Mouse (Mus musculus): ENCODE measurements at regions not wholly inside any gene's neighbourhood (a gene's known extent, or its start where the extent isn't known, plus 50 kb on each side); places are given as distances from the start of the nearest gene placed in this dataset.

DNA sequence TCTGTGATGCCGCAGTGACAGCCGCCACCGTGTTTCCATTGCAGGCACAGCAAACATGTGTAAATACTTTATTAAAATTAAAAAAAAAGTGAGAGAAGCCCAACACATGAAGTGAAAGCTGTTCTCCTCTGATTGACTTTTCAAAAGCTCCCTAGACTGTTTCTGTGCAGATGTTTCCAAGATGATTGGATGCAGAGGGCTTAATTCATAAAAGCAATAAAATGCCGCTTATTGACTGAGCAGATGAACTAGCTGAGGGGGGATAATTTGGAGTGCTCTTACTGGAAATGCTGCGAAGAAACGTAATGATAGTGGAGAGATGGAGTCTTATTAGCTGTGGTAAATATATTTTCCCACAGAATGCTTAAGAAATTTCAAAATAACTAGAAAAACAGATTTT is 170.4 kb downstream of the Rnf144a start:
- in situ Hi-C loops (cut with MboI, MseI): no loop called here

DNA sequence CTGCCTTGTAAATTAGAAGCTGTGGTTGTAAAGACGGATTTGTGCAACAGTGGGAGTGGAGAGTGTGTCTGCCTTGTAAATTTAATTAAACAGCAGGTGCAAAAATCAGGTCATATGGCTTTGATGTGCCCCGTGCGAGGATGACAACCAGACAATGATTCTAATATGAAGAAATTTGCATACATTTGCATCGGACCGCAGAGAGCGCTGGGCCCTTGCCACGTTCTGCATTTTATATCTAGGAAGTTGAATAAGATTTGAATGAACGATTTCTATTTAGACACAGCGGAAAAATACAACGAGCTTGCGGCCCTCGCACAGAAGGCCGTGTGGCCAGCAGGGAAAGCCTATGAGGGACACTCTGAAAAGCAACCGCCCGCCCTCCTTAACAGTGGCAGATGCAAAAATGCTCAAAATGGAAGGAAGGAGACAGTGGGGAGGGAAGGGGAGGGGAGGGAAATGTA is 187.5 kb downstream of the Rnf144a start:
- in situ Hi-C loops (cut with MboI, MseI): no loop called here

DNA sequence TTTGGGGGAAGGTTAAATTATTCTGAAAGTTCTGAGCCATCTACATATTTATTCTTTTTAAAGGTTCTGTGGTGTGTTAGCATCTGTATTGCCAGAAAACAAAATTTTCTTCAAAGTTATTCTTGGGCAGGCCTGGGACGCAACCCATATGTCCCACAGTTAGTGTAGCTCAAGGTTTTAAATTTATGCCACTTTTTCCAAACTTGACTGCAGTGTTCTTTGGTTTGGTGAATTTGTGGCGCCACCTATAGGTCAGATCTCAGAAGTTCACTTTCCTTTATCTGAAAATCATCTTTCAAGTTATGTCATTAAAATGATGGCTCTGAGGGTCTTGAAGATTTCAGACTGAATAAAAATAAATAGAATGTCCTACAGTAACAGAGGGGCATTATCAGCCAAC is 188.7 kb downstream of the Rnf144a start:
- in situ Hi-C loops (cut with MboI, MseI): no loop called here

DNA sequence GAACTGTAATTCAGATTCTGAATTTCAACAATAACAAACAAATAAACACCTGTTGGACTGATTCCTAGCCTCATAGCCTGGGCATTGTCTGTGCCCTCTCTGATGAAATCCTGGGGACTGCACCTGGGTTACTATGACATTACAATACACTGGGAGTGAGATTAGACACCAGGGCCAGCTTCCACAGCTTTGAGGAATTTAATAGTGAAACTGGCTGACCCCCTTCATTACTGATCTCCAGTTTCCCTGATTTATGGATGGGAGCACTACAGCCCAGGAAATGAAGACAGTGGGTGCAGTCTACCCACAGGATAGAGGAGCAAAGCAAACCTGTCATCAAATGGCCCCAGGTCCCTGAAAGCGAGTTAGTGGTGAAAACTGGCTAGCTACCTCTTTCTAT is 202.6 kb downstream of the Rnf144a start:
- in situ Hi-C loops (cut with MboI, MseI): no loop called here

DNA sequence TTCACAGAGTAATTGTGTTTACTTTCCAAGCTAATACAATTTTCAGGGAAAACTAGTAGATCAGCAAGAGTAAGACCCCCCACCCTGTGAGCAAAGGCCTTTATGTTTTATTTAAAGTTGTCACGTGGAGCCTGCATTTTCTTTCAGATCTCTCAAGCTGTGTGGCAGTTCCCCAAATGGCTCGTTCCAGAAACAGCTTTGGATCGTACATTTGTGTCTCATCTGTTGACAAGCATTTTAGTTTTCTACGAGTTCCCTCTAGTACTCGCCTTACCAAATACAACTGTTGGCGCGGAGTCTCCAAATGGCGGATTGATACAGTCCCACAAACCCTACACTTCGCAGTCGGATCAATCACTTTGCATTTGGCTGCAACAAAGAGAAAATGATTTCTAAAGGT is 203.6 kb downstream of the Rnf144a start:
- in situ Hi-C loops (cut with MboI, MseI): no loop called here

DNA sequence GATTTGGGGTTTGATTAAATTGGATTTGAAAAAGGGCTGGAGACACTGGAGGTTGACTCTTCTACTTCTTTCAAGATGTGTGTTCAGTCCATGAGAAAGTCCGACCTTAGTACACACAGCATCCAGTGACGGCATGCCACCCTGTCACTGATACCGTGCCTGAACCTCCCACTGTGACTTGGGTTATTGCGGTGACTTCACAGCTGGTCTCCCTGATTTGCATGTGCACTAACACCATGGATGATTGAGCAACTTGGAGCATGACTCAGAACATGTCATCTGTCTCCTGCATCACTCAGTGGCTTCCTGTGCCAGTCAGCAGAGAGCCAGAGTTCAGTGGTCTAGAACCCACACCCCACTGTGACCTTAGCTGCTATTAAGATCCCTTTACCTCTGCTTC is 208.3 kb downstream of the Rnf144a start:
- in situ Hi-C loops (cut with MboI, MseI): no loop called here

DNA sequence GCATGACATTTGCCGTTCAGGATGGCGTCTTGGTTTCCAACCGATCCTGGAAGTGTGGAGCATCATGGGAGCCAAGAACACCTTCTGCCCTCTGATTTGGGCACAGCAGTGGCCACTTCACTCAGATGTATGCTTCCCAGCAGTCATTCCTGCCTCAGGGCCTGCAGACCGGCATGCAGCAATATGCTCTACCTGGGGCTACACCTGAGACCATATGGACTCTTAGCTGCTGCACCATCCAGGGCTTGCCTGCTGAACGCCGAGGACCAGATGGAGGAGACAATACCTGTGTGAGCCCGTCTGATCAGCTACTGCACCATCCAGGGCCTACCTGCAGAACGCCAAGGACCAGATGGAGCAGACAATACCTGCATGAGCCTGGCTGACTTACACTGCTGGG is 209.0 kb downstream of the Rnf144a start:
- in situ Hi-C loops (cut with MboI, MseI): no loop called here

DNA sequence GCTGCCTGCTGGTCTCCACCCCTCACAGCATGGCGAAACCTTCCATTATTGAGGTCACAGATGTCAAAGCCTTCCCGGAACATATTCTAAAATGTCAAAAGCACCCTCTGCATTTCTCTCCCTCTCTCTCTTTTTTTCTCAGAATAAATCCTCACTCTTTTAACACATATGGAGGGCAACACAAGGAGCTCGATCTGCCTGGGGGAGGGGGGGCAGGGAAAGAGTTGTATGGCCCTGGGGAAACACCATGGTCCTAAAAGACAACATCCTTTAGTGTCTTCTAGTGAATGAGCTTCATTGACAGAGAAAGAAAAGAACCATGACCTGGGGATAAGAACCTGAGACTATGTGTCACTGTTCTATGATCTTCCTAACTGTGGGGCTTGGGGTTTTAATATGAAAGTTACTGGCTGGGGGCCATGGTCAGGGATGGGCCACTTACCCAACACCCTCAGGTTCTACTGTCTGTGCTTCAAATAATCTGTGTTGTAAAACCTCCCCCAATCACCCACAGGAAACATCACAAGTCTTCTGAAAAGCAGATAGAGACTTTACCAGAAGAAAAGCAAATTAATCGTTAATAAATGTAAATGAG is 223.0 kb downstream of the Rnf144a start:
- in situ Hi-C loops (cut with MboI, MseI): no loop called here

DNA sequence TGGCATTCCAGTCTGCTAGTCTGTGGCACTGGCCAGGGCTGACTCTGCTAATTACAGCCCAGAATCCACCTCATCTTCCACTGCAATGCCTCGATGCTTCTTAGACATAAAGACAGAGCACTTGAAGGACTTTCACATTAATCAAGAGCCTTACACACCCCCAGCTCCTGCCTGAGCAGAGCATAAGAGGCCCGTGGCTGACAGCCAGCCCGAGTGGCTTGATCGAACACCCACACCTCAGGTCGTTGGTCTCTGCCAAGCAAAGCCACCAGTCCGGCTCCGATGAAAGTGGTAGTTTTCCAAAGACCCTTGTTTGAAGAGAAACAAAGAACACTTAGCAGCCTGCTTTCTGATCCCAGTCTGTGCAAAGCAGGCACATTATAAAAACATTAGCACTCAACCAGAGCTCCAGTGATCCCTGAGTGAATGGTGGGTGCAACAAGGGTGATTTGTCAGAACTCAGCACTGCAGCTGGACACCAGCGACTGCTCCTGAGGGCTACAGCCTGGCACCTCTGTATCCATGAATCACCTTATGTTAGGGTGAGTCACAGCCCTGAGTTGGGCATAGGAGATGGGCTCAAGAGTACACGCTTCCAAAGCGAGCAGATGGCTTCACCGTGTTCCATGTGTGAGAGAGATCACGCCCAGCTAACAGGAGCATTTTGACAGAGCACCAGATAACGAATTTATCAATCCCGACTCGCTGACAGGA is 223.6 kb downstream of the Rnf144a start:
- in situ Hi-C loops (cut with MboI, MseI): no loop called here

DNA sequence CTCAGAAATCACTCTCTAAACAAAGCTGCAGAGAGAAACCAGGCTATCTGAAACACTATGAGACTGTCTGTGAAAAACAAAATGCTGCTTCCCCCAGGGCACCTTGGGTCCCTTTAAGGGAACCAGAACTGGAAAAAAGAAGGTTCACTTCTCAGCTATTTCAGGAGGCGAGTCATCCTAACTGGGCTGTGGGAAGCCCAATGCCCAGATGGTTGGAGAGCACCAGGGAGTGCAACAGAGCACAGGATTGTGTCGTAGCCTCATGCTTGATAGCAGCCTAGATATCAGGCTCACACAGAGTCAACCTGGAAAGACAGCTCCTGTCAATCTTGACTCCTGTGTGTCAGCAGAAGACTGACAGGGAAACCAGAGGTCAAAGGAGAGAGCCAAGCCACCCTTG is 226.1 kb downstream of the Rnf144a start:
- in situ Hi-C loops (cut with MboI, MseI): no loop called here

DNA sequence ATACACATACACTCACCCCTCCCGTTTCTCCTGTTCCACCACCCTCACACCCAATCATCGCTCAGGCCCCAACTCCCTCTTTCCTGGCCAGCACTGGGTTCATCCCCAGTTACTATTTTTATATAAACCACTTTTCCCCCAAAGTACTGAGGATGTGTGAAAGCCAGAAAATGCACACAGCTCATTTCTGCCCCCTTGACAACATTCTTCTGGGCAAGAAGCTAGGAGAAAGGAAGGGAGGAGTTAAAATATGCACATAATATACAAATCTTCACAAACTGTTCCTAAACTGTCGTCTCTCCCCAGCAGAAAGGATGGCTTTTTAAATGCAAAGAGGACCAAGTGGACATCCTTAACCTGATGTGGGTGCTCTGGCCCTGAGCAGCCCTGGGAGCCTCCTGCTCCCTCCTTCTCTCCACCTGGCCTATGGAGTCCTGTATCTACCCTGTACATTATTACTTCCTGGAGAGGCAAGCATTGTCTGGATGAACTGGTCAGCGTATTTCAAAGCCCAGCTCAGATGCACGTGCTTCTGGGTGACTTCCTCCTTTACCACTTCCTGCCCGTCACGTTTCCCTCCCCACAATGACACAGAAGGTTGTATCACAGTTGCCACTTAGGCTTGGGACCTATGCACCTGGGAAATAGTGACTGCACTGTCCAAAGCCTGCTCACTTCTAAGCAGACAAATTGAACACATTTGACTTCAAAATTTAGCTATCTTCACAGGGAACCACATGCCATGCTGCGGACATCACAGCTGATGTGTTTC is 227.8 kb downstream of the Rnf144a start:
- in situ Hi-C loops (cut with MboI, MseI): no loop called here

DNA sequence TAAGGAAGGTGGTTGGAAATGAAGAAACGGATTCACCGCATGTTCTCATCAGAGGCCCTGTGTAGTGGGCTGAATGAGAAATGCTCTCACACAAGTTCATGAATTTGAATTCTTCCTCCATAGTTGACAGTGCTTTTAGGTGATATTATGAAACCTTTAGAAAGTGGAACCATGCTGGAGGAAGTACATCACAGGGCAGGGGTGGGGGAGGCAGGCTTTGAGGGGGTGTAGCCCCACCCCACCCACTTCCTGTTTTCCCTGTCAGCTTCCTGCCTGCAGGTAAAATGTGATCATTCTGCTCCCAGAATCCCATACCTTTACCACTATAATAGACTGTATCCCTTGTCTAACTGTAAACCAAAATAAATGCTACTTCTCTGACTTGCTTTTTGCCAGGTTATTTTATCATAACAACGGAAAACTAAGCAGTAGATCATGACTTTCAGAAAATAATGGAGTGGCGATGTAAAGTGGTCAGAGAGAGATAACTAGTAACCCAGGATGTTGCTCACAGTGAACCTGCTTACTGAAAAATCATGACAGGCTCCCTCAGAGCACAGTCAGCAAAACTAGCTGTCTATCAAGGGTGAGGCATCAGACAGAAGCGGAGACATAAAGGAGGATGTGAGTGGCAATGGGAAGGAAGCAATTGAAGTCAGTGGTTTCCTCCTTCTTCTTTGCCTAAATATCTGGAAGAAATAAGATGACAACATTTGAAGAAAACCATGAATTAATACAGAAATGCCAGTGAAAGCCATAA is 230.2 kb downstream of the Rnf144a start:
- in situ Hi-C loops (cut with MboI, MseI): no loop called here

DNA sequence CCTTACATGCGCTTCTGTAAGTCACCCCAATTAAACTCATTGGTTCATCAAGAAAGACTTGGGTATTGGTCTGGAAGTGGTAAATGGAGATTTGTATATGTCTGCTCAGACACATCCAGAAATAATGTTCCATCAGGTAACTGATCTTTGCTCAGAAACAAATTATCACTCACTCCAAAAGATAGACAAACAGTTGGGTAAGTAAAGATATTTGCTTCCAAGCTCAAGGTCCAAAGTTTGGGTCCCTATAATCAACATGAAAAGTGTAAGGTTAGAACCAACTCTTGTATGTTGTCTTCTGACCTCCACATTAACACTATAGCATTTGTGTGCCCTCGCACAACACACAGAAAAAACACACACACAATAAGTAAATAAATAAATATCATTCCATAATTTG is 232.0 kb downstream of the Rnf144a start:
- in situ Hi-C loops (cut with MboI, MseI): no loop called here

DNA sequence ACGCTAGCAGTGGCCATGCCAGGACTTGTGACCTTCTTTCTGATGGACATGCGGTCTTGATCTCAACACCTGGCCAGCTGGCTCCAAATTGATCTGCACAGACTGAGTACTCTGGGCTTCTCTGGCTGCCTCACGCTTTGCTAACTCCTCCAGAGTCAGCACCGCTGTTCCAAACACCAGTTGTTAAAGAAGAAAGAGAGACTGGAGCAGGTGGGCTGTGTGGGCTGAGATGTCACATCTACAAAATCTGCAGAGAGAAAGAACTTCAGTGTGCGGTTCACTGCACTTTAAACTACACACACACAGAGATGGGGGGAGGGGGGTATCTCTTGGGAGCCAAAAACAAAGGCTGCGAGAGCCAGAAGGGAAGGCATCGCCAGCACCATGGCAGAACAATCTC is 234.2 kb downstream of the Rnf144a start:
- in situ Hi-C loops (cut with MboI, MseI): no loop called here

DNA sequence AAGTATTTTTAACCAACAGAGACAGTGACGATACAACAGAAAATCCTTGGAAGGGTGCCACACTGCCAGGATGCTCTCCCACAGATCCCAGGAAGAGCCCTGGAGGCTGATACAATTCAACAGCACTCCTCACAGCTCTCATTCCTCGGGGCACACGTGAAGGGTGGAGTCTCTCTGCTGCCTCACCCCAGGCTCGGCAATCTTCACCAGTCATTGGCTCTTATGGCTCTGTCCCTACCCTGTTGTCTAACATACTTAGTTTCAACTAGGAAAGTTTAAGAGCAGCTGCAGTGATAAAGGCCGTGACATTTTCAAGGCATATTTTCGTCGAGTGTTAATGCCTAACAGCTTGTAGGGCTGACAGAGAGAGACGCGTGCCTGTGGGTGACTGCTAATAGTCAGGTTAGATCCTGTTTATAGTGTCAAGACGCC is 238.8 kb downstream of the Rnf144a start:
- in situ Hi-C loops (cut with MboI, MseI): no loop called here

DNA sequence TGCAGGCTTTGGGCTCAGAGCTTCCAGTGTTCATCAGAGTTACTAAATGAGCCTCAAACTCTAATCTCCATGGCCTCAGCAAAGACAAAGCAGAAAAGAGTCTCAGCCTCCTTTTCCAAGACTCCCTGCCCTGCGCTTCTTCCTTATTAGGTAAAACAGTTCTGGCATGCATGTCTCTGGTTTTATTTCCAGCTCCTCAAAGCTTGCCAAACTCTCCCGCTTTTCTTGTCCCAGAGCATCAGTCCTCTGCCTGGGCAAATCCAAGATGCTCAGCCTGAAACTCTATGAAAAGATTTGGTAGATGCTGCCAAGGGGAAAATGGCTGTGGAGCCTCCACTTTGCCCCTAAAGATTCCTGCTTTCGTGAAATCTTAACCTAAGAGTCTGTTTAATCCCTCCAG is 251.6 kb downstream of the Rnf144a start:
- in situ Hi-C loops (cut with MboI, MseI): no loop called here

DNA sequence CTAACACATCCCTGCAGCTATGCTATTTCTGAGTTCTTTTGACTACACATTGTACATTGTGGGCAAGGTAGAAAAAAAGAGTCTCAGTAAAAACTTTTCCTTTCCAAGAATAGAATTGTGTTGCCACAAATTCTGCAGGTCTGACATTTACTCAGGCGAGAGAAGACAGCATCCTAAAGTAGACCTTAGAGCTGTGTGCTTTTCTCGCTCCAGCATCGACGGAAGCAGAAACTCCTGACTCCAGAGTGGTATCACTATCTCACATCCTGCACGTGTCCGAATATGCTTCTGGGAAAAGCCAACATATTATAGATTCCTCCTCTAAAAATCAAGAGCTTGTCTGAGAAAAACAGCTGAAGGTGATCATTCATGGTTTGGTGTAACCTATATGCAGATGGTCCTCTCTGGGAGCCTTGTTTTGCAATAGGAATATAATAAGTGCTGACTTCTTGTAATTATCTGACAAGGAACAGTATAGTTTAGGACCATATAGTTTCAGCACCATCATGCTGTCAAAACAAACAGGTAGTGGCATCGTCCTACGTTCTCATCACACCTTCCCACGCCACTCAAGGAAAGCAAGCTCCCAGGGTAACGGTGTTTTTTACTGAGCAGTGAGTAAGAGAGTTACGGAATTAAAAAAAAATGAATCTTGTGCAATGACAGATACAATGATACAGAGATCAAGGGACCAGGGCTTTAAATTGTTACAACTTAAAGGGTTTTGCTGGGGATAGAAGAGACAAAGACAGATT is 254.0 kb downstream of the Rnf144a start:
- in situ Hi-C loops (cut with MboI, MseI): no loop called here

DNA sequence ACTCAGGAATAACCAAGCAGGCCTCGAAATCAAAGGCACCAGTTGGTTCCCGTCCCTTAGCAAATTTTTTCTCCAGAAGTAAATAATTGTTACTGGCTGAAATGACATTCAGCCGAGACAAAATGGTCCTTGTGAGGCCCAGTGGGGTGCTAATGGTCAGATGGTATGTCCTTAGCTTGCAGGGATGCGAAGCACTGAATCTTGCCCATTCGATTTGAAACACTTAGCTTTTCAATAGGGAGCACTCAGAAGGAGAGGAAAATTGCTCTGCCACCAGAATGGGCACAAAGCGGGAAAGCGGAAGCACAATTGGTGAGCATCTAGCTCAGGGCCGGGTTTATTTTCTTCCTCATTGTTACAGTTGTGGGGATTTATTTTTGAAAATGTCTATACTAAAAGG is 262.1 kb downstream of the Rnf144a start:
- in situ Hi-C loops (cut with MboI, MseI): no loop called here

DNA sequence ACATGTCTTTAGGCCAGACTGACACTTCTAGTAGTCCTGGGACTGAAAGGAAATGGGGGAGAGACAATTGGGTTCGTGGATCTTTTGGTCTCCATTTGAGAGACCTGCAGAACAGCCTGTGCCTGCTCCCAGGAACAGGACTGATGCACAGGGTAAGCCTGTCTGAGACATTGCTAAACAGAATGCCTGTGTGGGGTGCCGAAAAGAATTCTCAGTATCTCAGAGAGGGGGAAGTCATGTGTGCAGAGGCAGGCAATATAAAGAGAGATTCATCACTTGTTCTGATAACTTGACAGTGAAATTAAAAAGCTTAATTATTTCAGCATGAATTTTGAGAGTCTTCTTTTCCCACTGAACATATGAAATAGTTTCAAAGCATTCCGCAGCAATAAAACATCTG is 268.7 kb downstream of the Rnf144a start:
- in situ Hi-C loops (cut with MboI, MseI): no loop called here

DNA sequence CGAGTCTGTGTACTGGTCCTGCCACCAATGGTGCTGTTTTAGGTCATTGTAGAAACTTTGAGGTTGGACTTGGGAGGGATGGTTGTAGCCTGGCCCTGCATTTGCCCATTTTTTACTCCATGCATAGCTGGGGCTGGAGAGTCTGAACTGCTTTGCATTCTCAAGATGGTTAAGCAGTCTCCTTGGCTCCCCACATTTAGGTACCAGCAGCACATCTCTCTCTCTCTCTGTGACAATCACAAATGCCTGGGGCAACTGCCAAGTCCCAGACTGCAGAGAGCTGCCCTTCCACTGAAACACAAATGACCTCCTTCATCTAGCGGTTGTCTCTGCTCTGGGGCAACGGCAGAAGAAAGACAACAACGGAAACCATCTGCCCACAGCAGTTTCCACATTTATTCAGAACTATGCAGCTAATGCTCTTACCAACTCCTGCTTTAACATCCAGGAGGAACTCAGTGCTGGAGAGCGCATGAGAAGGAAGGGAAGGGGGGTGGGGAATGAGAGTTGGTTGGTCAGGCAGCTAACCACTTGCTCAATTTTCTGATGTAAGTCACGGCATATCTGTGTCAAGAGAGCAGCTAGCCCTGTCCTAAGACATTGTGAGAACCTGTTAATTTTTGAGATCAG is 269.9 kb downstream of the Rnf144a start:
- in situ Hi-C loops (cut with MboI, MseI): no loop called here

DNA sequence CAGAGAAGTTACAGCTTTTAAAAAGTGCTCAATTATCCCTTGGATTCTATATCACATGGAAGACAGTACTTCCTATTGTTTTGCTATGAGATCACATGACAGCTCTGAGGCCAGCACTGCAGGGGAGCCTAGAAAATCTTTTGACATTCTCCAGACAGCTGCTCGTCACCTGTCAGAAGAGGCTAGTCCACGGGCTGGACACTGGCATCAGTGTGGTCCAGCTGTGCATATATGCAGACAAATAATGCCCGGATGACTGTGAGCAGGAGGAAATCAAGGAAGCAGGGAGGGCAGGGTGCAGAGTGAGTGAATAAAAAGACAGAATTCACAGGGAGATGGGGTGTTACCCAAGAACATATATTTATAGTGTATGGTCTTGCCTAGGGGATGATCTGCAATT is 270.4 kb downstream of the Rnf144a start:
- in situ Hi-C loops (cut with MboI, MseI): no loop called here

Measured in T-helper 1 cell (primary cell).